Mouse (Mus musculus): ENCODE data around the gene Znrd1as. TPM values are rescaled to one million over a fixed set of nuclear protein-coding genes. Genes with fewer than 3 reads are reported as not detected.

Gene Znrd1as
- total and polyA plus RNA-seq, 3 experiments = 1.8 to 2.8 TPM; not detected in 1

- TF ChIP-seq MAZ (IDR thresholded peaks at IDR 0.05; ENCODE audit: low read depth, low read length) = no peak
- no peak for TF ChIP-seq SIN3A (IDR thresholded peaks at IDR 0.05; ENCODE audit: low read length)
- TF ChIP-seq CTCF (IDR thresholded peaks at IDR 0.05 in 2 of 3, conservative IDR thresholded peaks at IDR 0.05 in 1 of 3; ENCODE audit: control insufficient read depth in 1 of 3, insufficient read depth in 1 of 3, low read depth in 2 of 3, low read length in 3 of 3, poor library complexity in 1 of 3, severe bottlenecking in 1 of 3) = no peak
- TF ChIP-seq RAD21 (IDR thresholded peaks at IDR 0.05; ENCODE audit: low read depth, low read length) = no peak
- TF ChIP-seq CHD2 (IDR thresholded peaks at IDR 0.05; ENCODE audit: low read length) = no peak
- no peak for TF ChIP-seq ZC3H11A (IDR thresholded peaks at IDR 0.05; ENCODE audit: low read depth, low read length)
- Histone ChIP-seq H3K27ac (ENCODE audit: control insufficient read depth, low read depth, low read length) (no peak overlapping the region), H3K9ac (ENCODE audit: control insufficient read depth, low read depth, low read length, poor library complexity, severe bottlenecking) (no peak overlapping the region), H3K4me3 (ENCODE audit: control insufficient read depth in 1 of 2, insufficient read depth in 1 of 2, low read depth in 2 of 2, low read length in 2 of 2) (no peak overlapping the region), H3K4me1 (ENCODE audit: control insufficient read depth in 1 of 2, insufficient read depth in 2 of 2, low read length in 2 of 2) (0 out of 4 replicates have a peak, but pooled peaks cover 0 to 4% of the 10 kb centered on the region in 2 experiments), H3K36me3 (ENCODE audit: control insufficient read depth in 1 of 2, insufficient read depth in 2 of 2, low read length in 2 of 2) (no peaks in the 10 kb centered on the region), H3K9me3 (replicated peaks; ENCODE audit: insufficient read depth, low read length) (no peaks in the 10 kb centered on the region), H3K79me2 (ENCODE audit: control insufficient read depth, insufficient read depth, low read length, poor library complexity) (no peaks in the 10 kb centered on the region), H3K27me3 (ENCODE audit: control insufficient read depth in 1 of 2, insufficient read depth in 2 of 2, low read length in 2 of 2) (peaks cover 0 to 5% of the 10 kb centered on the region in 2 experiments; a peak in 3 of 4 replicates)
- DNase-seq (ENCODE audit: low read depth, low spot score) = no peak
Observed at GRCm38 (mm10) chr17:36931806-36932205, 26.6 kb upstream of the Znrd1as start.

DNA sequence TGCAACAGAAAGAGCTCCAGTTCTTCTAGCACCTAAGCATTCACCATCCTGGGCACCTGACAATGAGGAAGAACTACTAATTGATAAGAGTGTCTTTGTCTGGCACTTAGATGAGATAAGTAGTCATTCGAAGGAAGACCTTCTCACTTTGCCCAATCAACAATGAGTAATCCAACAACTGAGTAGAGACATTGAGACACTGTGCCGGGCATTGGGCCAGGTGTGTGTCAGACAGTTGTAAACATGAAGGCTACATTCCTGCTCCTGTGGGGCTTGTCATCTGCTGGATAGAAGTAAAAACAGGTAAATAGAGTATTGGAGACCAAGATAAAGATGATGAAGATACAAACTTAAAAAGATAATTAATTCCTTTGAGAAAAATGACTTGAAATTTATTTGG, 20.3 kb upstream of the Znrd1as start:
- no peaks in the 10 kb centered on the region for H3K79me2 ChIP-seq (ENCODE audit: control insufficient read depth, insufficient read depth, low read length, poor library complexity)
- H3K27ac ChIP-seq (ENCODE audit: control insufficient read depth, low read depth, low read length) = no peak overlapping the region
- peaks cover 0 to 2% of the 10 kb centered on the region in 2 experiments; a peak in 1 of 4 replicates for H3K4me1 ChIP-seq (ENCODE audit: control insufficient read depth in 1 of 2, insufficient read depth in 2 of 2, low read length in 2 of 2)
- no peaks in the 10 kb centered on the region for H3K36me3 ChIP-seq (ENCODE audit: control insufficient read depth in 1 of 2, insufficient read depth in 2 of 2, low read length in 2 of 2)
- no peak overlapping the region for H3K9ac ChIP-seq (ENCODE audit: control insufficient read depth, low read depth, low read length, poor library complexity, severe bottlenecking)
- H3K27me3 ChIP-seq (ENCODE audit: control insufficient read depth in 1 of 2, insufficient read depth in 2 of 2, low read length in 2 of 2) = peaks cover 2 to 3% of the 10 kb centered on the region in 2 experiments
- TF ChIP-seq CHD2 (IDR thresholded peaks at IDR 0.05; ENCODE audit: low read length) (no peak), MAFK (IDR thresholded peaks at IDR 0.05; ENCODE audit: borderline replicate concordance, low read depth, low read length) (no peak), HCFC1 (IDR thresholded peaks at IDR 0.05; ENCODE audit: low read depth, low read length) (no peak)
- DNase-seq (ENCODE audit: low read depth, low spot score) = peak; percentile 17
- H3K4me3 ChIP-seq (ENCODE audit: control insufficient read depth in 1 of 2, insufficient read depth in 1 of 2, low read depth in 2 of 2, low read length in 2 of 2) = no peak overlapping the region
- no peaks in the 10 kb centered on the region for H3K9me3 ChIP-seq (replicated peaks; ENCODE audit: insufficient read depth, low read length)

DNA sequence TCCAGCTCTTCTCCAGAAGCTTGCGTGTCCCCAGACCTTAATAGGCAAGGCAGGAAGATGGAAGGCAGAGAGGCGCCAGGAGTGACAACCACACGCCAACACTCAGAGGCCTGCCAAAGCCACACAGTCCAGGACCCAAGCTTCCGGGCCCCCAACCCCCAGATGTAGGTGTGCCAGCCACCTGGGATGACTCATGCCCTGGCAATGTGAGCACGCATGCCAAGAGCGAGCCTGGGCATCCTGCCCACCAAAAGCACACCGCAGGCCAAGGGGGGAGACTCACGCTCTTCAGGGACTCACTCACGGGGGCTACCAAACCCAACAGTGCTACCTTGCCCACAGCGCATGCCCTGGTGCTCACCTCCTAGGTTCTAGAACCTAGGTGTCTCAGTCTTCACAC, 16.0 kb upstream of the Znrd1as start:
- Histone ChIP-seq H3K27ac (ENCODE audit: control insufficient read depth, low read depth, low read length) (no peak overlapping the region), H3K4me3 (ENCODE audit: control insufficient read depth in 1 of 2, insufficient read depth in 1 of 2, low read depth in 2 of 2, low read length in 2 of 2) (no peak overlapping the region), H3K79me2 (ENCODE audit: control insufficient read depth, insufficient read depth, low read length, poor library complexity) (no peaks in the 10 kb centered on the region), H3K9ac (ENCODE audit: control insufficient read depth, low read depth, low read length, poor library complexity, severe bottlenecking) (no peak overlapping the region), H3K27me3 (ENCODE audit: control insufficient read depth in 1 of 2, insufficient read depth in 2 of 2, low read length in 2 of 2) (peaks cover 2% of the 10 kb centered on the region in 2 experiments), H3K4me1 (ENCODE audit: control insufficient read depth in 1 of 2, insufficient read depth in 2 of 2, low read length in 2 of 2) (peaks cover 0 to 2% of the 10 kb centered on the region in 2 experiments; a peak in 1 of 4 replicates), H3K9me3 (replicated peaks; ENCODE audit: insufficient read depth, low read length) (no peaks in the 10 kb centered on the region), H3K36me3 (ENCODE audit: control insufficient read depth in 1 of 2, insufficient read depth in 2 of 2, low read length in 2 of 2) (no peaks in the 10 kb centered on the region)
- no peak for DNase-seq (ENCODE audit: low read depth, low spot score)
- TF ChIP-seq MYB (IDR thresholded peaks at IDR 0.05; ENCODE audit: low read depth, low read length) (no peak), ZMIZ1 (IDR thresholded peaks at IDR 0.05; ENCODE audit: low read depth, low read length) (no peak), NRF1 (IDR thresholded peaks at IDR 0.05; ENCODE audit: insufficient read depth, low read depth, low read length, poor library complexity, severe bottlenecking) (no peak), USF2 (IDR thresholded peaks at IDR 0.05; ENCODE audit: borderline replicate concordance in 1 of 2, insufficient read depth in 1 of 2, low read depth in 1 of 2, low read length in 2 of 2) (no peak)

Data from MEL (cell line).